Mouse (Mus musculus) heart, postnatal 0 days (tissue): ENCODE results near the gene 1700125H20Rik.

Experiments
- CTCF ChIP-seq: IDR thresholded peaks from 2 replicates; pipeline ENCODE4 v1.5.1; 2016; ENCODE audit warnings: antibody characterized with exemption, control low read depth, low read depth
- EP300 ChIP-seq: IDR thresholded peaks from 2 replicates; pipeline ENCODE4 v1.6.1; 2016; ENCODE audit warnings: antibody characterized with exemption, low read depth

- TF ChIP-seq CTCF (no peak), EP300 (no peak)
Observed at GRCm38 (mm10) chr11:85194206-85194605, 24.0 kb downstream of the 1700125H20Rik start.
